12 mouse cellular contexts compared by ENCODE assay signal in genomic region chr17:47327969-47328368, GRCm38 (mm10). TPM values are rescaled to one million over a fixed set of nuclear protein-coding genes. Genes with fewer than 3 reads are reported as not detected.
DNase-seq lines count a peak whose midpoint lies in the region; ATAC-seq and TF ChIP-seq lines count a peak whose summit lies in the region.
"Had no signal": no experiment of that assay in that cellular context is flagged by ENCODE, and none has a peak within 500 bp of the region (broad histone marks: within the 10 kb centered on the region; RNA-seq: fewer than 3 reads in every experiment).

No protein-coding gene starts in this region.

- TF ChIP-seq CTCF in kidney, adult 2 months (conservative IDR thresholded peaks at IDR 0.05; ENCODE audit: insufficient read depth, insufficient read length, low read depth, low read length), result 0 out of 2 replicates have a peak, but pooled peaks have one; percentile 22
- peak; percentile 51 for TF ChIP-seq CTCF in midbrain, postnatal 0 days (IDR thresholded peaks at IDR 0.05)

- no peak overlapping the region for H3K27ac ChIP-seq in kidney, adult 2 months (ENCODE audit: insufficient read depth, low read depth, low read length)
- no peak overlapping the region for H3K27ac ChIP-seq in midbrain, postnatal 0 days (ENCODE audit: low read depth, low read length)
- H3K27ac ChIP-seq in midbrain, embryonic 13.5 days, result no peak overlapping the region
- H3K27ac ChIP-seq: liver, embryonic 13.5 days had no signal

- WGBS in kidney, adult 2 months, result 72% methylated on average over 7 of the region's 7 CpGs
- WGBS in midbrain, postnatal 0 days, result 70% methylated on average over 7 of the region's 7 CpGs
- 70% methylated on average over 7 of the region's 7 CpGs for WGBS in midbrain, embryonic 13.5 days

- no peak overlapping the region for H3K4me2 ChIP-seq in midbrain, postnatal 0 days (ENCODE audit: low read depth, low read length, poor library complexity, severe bottlenecking)
- H3K4me2 ChIP-seq in midbrain, embryonic 13.5 days (replicated peaks), result no peak overlapping the region
- H3K4me2 ChIP-seq: liver, embryonic 13.5 days had no signal

- no peaks in the 10 kb centered on the region for H3K27me3 ChIP-seq in kidney, adult 2 months (replicated peaks; ENCODE audit: control insufficient read depth, insufficient read depth, low read length)
- H3K27me3 ChIP-seq in midbrain, postnatal 0 days (ENCODE audit: insufficient read depth, low read length), result no peaks in the 10 kb centered on the region
- H3K27me3 ChIP-seq in midbrain, embryonic 13.5 days, result no peaks in the 10 kb centered on the region
- H3K27me3 ChIP-seq: liver, embryonic 13.5 days; Patski had no signal

- ATAC-seq in midbrain, postnatal 0 days (ENCODE audit: low FRiP score), result no peak
- no peak for ATAC-seq in midbrain, embryonic 13.5 days
- no peak for ATAC-seq in frontal cortex, adult (ENCODE audit: low TSS enrichment)
- ATAC-seq: Patski had no signal

- H3K9ac ChIP-seq in midbrain, postnatal 0 days (replicated peaks; ENCODE audit: low read length, poor library complexity, severe bottlenecking), result no peak overlapping the region
- H3K9ac ChIP-seq in midbrain, embryonic 13.5 days (replicated peaks), result no peak overlapping the region
- H3K9ac ChIP-seq: liver, embryonic 13.5 days had no signal

- H3K9me3 ChIP-seq in midbrain, postnatal 0 days (ENCODE audit: low read length), result no peaks in the 10 kb centered on the region
- H3K9me3 ChIP-seq in midbrain, embryonic 13.5 days, result no peaks in the 10 kb centered on the region
- H3K9me3 ChIP-seq: liver, embryonic 13.5 days had no signal

- H3K36me3 ChIP-seq in kidney, adult 2 months (ENCODE audit: control insufficient read depth, insufficient read depth, low read length), result no peaks in the 10 kb centered on the region
- peaks cover 36% of the 10 kb centered on the region for H3K36me3 ChIP-seq in midbrain, postnatal 0 days (ENCODE audit: insufficient read depth, low read length)
- peaks cover 68% of the 10 kb centered on the region for H3K36me3 ChIP-seq in midbrain, embryonic 13.5 days
- H3K36me3 ChIP-seq: liver, embryonic 13.5 days had no signal

- no peak overlapping the region for H3K4me3 ChIP-seq in kidney, adult 2 months (ENCODE audit: insufficient read depth, low read depth, low read length)
- H3K4me3 ChIP-seq in midbrain, postnatal 0 days (ENCODE audit: low read depth, low read length), result no peak overlapping the region
- no peak overlapping the region for H3K4me3 ChIP-seq in midbrain, embryonic 13.5 days (replicated peaks)
- H3K4me3 ChIP-seq: liver, embryonic 13.5 days had no signal

- no peak for DNase-seq in kidney, adult 2 months
- DNase-seq in kidney, postnatal 14 days, result no peak
- no peak for DNase-seq in midbrain, postnatal 0 days (ENCODE audit: low spot score)
- peak; percentile 17 for DNase-seq in brain, adult 2 months (ENCODE audit: low read depth, low spot score)
- no peak for DNase-seq in layer of hippocampus, postnatal 10 days (ENCODE audit: low spot score in 2 of 2)
- DNase-seq: adrenal gland, postnatal 14 days; cerebellum, adult 18-20 months; layer of hippocampus, postnatal 36 days; liver, embryonic 13.5 days had no signal

- TF ChIP-seq POLR2A in kidney, adult 2 months (IDR thresholded peaks at IDR 0.05; ENCODE audit: low read depth, low read length), result no peak

- no peaks in the 10 kb centered on the region for H3K4me1 ChIP-seq in kidney, adult 2 months (ENCODE audit: control insufficient read depth, insufficient read depth, low read length)
- H3K4me1 ChIP-seq in midbrain, postnatal 0 days (ENCODE audit: insufficient read depth, low read length), result no peaks in the 10 kb centered on the region
- peaks cover under 1% of the 10 kb centered on the region; the same call in 1 of the 2 replicates for H3K4me1 ChIP-seq in midbrain, embryonic 13.5 days (replicated peaks)

RNA-seq across cellular contexts. Expression of gene Mrps10, which starts 40.7 kb away (rescaled TPM):
- 28.5 and 30.8 TPM in 2 replicates for polyA plus RNA-seq in kidney, adult 2 months (2012; rRNA removed)
- total RNA-seq in midbrain, postnatal 0 days (2014; rRNA removed), result 28.4 and 33.3 TPM in 2 replicates
- polyA plus RNA-seq in midbrain, postnatal 0 days (2015; fragmentation: Nextera tagmentation; extraction: Ambion mirVana), result 70.1 and 79.4 TPM in 2 replicates
- polyA plus RNA-seq in midbrain, embryonic 13.5 days (2015; fragmentation: Nextera tagmentation; extraction: Ambion mirVana), result 76.8 and 81.0 TPM in 2 replicates
- total RNA-seq in layer of hippocampus, postnatal 10 days (2021), result 10 to 100 TPM; 29.1 to 30.6 TPM

RNA-seq across cellular contexts. Expression of gene Guca1b, which starts 57.2 kb away (rescaled TPM):
- 0.91 and 0.95 TPM in 2 replicates for polyA plus RNA-seq in kidney, adult 2 months (2012; rRNA removed)
- 0.52 TPM in 1 of 2 replicates, not detected in the other for total RNA-seq in midbrain, postnatal 0 days (2014; rRNA removed)
- polyA plus RNA-seq in midbrain, postnatal 0 days (2015; fragmentation: Nextera tagmentation; extraction: Ambion mirVana), result 0.31 and 0.33 TPM in 2 replicates
- polyA plus RNA-seq in midbrain, embryonic 13.5 days (2015; fragmentation: Nextera tagmentation; extraction: Ambion mirVana), result 0.48 and 0.93 TPM in 2 replicates
- under 1 TPM; 0.40 to 0.43 TPM for total RNA-seq in layer of hippocampus, postnatal 10 days (2021)
